Mouse (Mus musculus) thymus, postnatal 36 days (tissue): ENCODE measurements around the gene Eipr1.

Source experiments
- DNase-seq, 2 experiments: peaks; one replicate each; pipeline ENCODE4 v3.0.0; 2022; ENCODE audit warnings: mixed read lengths in 2 of 2

Gene Eipr1

GRCm38 (mm10) chr12:28775627-28776026, 24.0 kb downstream of the Eipr1 start:
- DNase-seq: no peak

GRCm38 (mm10) chr12:28780180-28780579, 28.6 kb downstream of the Eipr1 start:
- no peak for DNase-seq

- DNase-seq: no peak
Measured at GRCm38 (mm10) chr12:28782637-28783036, 31.0 kb downstream of the Eipr1 start.

- peak; percentile 30 to 37 for DNase-seq
Measured at GRCm38 (mm10) chr12:28784355-28784754, 32.8 kb downstream of the Eipr1 start.

- DNase-seq: no peak
Measured at GRCm38 (mm10) chr12:28784864-28785263, 33.3 kb downstream of the Eipr1 start.

GRCm38 (mm10) chr12:28785299-28785698, 33.7 kb downstream of the Eipr1 start:
- DNase-seq: no peak

- no peak for DNase-seq
Measured at GRCm38 (mm10) chr12:28786310-28786709, 34.7 kb downstream of the Eipr1 start.

GRCm38 (mm10) chr12:28792613-28793012, 41.0 kb downstream of the Eipr1 start:
- DNase-seq: no peak

GRCm38 (mm10) chr12:28793715-28794114, 42.1 kb downstream of the Eipr1 start:
- no peak for DNase-seq

- no peak for DNase-seq
Measured at GRCm38 (mm10) chr12:28795041-28795440, 43.4 kb downstream of the Eipr1 start.

GRCm38 (mm10) chr12:28796881-28797420, 45.3 kb downstream of the Eipr1 start:
- no peak for DNase-seq

GRCm38 (mm10) chr12:28799798-28800411, 48.3 kb downstream of the Eipr1 start:
- DNase-seq: no peak

- no peak for DNase-seq
Measured at GRCm38 (mm10) chr12:28800423-28800822, 48.8 kb downstream of the Eipr1 start.

- DNase-seq: no peak
Measured at GRCm38 (mm10) chr12:28800891-28801290, 49.3 kb downstream of the Eipr1 start.

- no peak for DNase-seq
Measured at GRCm38 (mm10) chr12:28801731-28802130, 50.1 kb downstream of the Eipr1 start.

- DNase-seq: no peak
Measured at GRCm38 (mm10) chr12:28803043-28803442, 51.4 kb downstream of the Eipr1 start.

- DNase-seq: no peak
Measured at GRCm38 (mm10) chr12:28804558-28805481, 53.2 kb downstream of the Eipr1 start.

GRCm38 (mm10) chr12:28808786-28809375, 57.3 kb downstream of the Eipr1 start:
- no peak for DNase-seq

GRCm38 (mm10) chr12:28809756-28810337, 58.2 kb downstream of the Eipr1 start:
- DNase-seq: no peak

- DNase-seq: peak in 1 of 2 experiments; percentile 9
Measured at GRCm38 (mm10) chr12:28816681-28817426, 65.3 kb downstream of the Eipr1 start.

GRCm38 (mm10) chr12:28817427-28817752, 65.8 kb downstream of the Eipr1 start:
- DNase-seq: no peak

GRCm38 (mm10) chr12:28817891-28818290, 66.3 kb downstream of the Eipr1 start:
- no peak for DNase-seq
